In the genomic region with DNA sequence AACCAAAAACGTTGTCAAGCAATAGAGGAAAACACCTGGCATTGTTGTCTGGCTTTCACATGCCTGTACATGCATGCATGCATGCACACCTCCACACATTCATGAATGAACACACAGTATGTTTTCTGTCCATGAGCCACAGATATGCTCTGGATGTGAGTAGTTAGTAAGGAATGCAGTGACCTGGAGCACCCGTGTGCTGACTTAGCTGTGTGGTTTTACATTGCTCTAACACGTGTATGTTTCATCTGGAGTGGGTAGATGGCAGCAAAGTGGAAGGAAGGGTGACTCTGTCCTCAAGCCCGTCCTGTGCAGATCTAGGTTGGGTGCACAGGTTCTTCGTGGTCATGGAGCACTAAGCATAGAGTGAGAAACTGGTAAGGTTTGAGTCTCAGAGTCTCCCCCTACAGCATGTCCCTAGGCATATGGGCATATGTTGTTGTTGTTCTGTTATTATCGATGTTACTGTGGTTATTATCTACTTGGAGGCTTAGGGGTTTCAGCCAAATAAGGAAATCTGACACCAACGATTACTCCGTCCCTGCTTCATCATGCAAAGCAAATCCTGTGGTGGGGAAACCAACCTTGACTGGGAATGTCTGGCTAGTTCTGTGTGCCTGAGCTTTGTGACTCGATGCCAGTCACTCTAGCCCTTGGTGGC, we compare ENCODE assay signal across 12 mouse cellular contexts.
DNase-seq lines count a peak whose midpoint lies in the region; ATAC-seq and TF ChIP-seq lines count a peak whose summit lies in the region.
"Had no signal": no experiment of that assay in that cellular context is flagged by ENCODE, and none has a peak within 500 bp of the region (broad histone marks: within the 10 kb centered on the region; RNA-seq: fewer than 3 reads in every experiment).

No protein-coding gene starts in this region.

- WGBS in kidney, embryonic 15.5 days = 52% methylated on average over 9 of the region's 9 CpGs
- WGBS in liver, embryonic 12.5 days (ENCODE audit: insufficient replicate concordance) = 41% methylated on average over 9 of the region's 9 CpGs

- ATAC-seq in CD4-positive, CD25-positive, alpha-beta regulatory T cell, adult 4 months = no peak
- ATAC-seq in kidney, embryonic 15.5 days (replicated peaks; ENCODE audit: low FRiP score) = peak; percentile 72
- peak; percentile 27 for ATAC-seq in liver, embryonic 12.5 days
- no peak for ATAC-seq in monocyte, adult 5-6 weeks (replicated peaks; ENCODE audit: insufficient number of reproducible peaks, low FRiP score, low TSS enrichment, poor library complexity, severe bottlenecking)

- H3K9me3 ChIP-seq in kidney, embryonic 15.5 days (replicated peaks) = no peaks in the 10 kb centered on the region
- H3K9me3 ChIP-seq in CH12.LX (replicated peaks; ENCODE audit: low read length) = no peaks in the 10 kb centered on the region
- H3K9me3 ChIP-seq in liver, embryonic 12.5 days (replicated peaks) = no peaks in the 10 kb centered on the region
- H3K9me3 ChIP-seq: stomach, embryonic 15.5 days had no signal

- H3K27me3 ChIP-seq in kidney, embryonic 15.5 days = no peaks in the 10 kb centered on the region
- no peaks in the 10 kb centered on the region for H3K27me3 ChIP-seq in CH12.LX (replicated peaks)
- H3K27me3 ChIP-seq in liver, embryonic 12.5 days (replicated peaks) = no peaks in the 10 kb centered on the region
- H3K27me3 ChIP-seq: stomach, embryonic 15.5 days had no signal

- TF ChIP-seq RAD21 in CH12.LX (IDR thresholded peaks at IDR 0.05; ENCODE audit: low read depth, low read length) = peak; percentile 18

- peak overlapping the region; percentile 37; the same call in 1 of the 2 replicates for H3K27ac ChIP-seq in kidney, embryonic 15.5 days
- H3K27ac ChIP-seq in CH12.LX (ENCODE audit: insufficient read depth, low read depth) = no peak overlapping the region
- H3K27ac ChIP-seq in liver, embryonic 12.5 days = no peak overlapping the region
- H3K27ac ChIP-seq: stomach, embryonic 15.5 days had no signal

- no peaks in the 10 kb centered on the region for H3K36me3 ChIP-seq in kidney, embryonic 15.5 days
- peaks cover 0 to 24% of the 10 kb centered on the region in 2 experiments for H3K36me3 ChIP-seq in CH12.LX (replicated peaks in 1 of 2; ENCODE audit: control insufficient read depth in 1 of 2, insufficient read depth in 1 of 2, low read length in 1 of 2)
- H3K36me3 ChIP-seq in liver, embryonic 12.5 days = no peaks in the 10 kb centered on the region
- H3K36me3 ChIP-seq: stomach, embryonic 15.5 days had no signal

- dilution Hi-C loops in CH12.LX (cut with MboI; ENCODE audit: extremely low pct_ligation_motif_present, extremely low pct_unique_long_range_greater_than_20kb, low sequenced_read_pairs) = no loop called here

- H3K4me1 ChIP-seq in kidney, embryonic 15.5 days = peaks cover 45% of the 10 kb centered on the region
- peaks cover 15 to 69% of the 10 kb centered on the region in 2 experiments for H3K4me1 ChIP-seq in CH12.LX (ENCODE audit: control insufficient read depth in 1 of 2, insufficient read depth in 2 of 2)
- H3K4me1 ChIP-seq in liver, embryonic 12.5 days = peaks cover 63% of the 10 kb centered on the region

- H3K79me2 ChIP-seq in CH12.LX (replicated peaks; ENCODE audit: control insufficient read depth, extremely low read depth, insufficient read depth, poor library complexity, severe bottlenecking) = no peaks in the 10 kb centered on the region; the same call in 1 of the 2 replicates

- DNase-seq in CD4-positive, CD25-positive, alpha-beta regulatory T cell, adult 2 months (ENCODE audit: low read depth, low spot score) = peak; percentile 17
- DNase-seq in kidney, postnatal 25 days = no peak
- no peak for DNase-seq in CH12.LX (ENCODE audit: extremely low read depth)
- no peak for DNase-seq in cerebellum, postnatal 10 days
- DNase-seq: cerebellum, adult 8-10 months; gastrocnemius, postnatal 14 days; right cerebral cortex, adult 18-20 months had no signal

- H3K9ac ChIP-seq in kidney, embryonic 15.5 days = no peak overlapping the region
- H3K9ac ChIP-seq in CH12.LX (ENCODE audit: insufficient read depth, low read depth) = no peak overlapping the region
- H3K9ac ChIP-seq in liver, embryonic 12.5 days = no peak overlapping the region
- H3K9ac ChIP-seq: stomach, embryonic 15.5 days had no signal

- no peak overlapping the region for H3K4me2 ChIP-seq in kidney, embryonic 15.5 days
- no peak overlapping the region for H3K4me2 ChIP-seq in CH12.LX (ENCODE audit: insufficient read depth, low read depth, poor library complexity, severe bottlenecking)
- no peak overlapping the region for H3K4me2 ChIP-seq in liver, embryonic 12.5 days
- H3K4me2 ChIP-seq: stomach, embryonic 15.5 days had no signal

- peak in 1 of 2 experiments; percentile 44; a peak in 2 of 4 replicates for TF ChIP-seq CTCF in CH12.LX (conservative IDR thresholded peaks at IDR 0.05 in 1 of 2, IDR thresholded peaks at IDR 0.05 in 1 of 2; ENCODE audit: low read depth in 2 of 2, low read length in 2 of 2)

- TF ChIP-seq EP300 in CH12.LX (IDR thresholded peaks at IDR 0.05; ENCODE audit: low read length) = no peak

- TF ChIP-seq POLR2A in CH12.LX (IDR thresholded peaks at IDR 0.05; ENCODE audit: low read depth, low read length) = no peak

- in situ Hi-C loops in CH12.LX (cut with MboI; ENCODE audit: low pct_ligation_motif_present, low pct_unique_long_range_greater_than_20kb, low sequenced_read_pairs) = loop anchor here (5.0 kb wide), 1 partner anchor 36 kb away; no protein-coding TSS in a partner anchor

- no peak overlapping the region for H3K4me3 ChIP-seq in kidney, embryonic 15.5 days (replicated peaks)
- no peak overlapping the region for H3K4me3 ChIP-seq in CH12.LX (replicated peaks in 1 of 3; ENCODE audit: low read depth in 2 of 3, low read length in 2 of 3, poor library complexity in 1 of 3)
- no peak overlapping the region for H3K4me3 ChIP-seq in liver, embryonic 12.5 days
- H3K4me3 ChIP-seq: stomach, embryonic 15.5 days had no signal

TF ChIP-seq in CH12.LX, 34 proteins besides CTCF, POLR2A, EP300 and RAD21:
- TF ChIP-seq ZC3H11A (IDR thresholded peaks at IDR 0.05; ENCODE audit: low read depth, low read length) = no peak
- peak; percentile 16; the same call in 1 of the 2 replicates for TF ChIP-seq SMC3 (IDR thresholded peaks at IDR 0.05; ENCODE audit: low read depth, low read length)
- no peak for TF ChIP-seq HCFC1 (IDR thresholded peaks at IDR 0.05; ENCODE audit: low read depth, low read length)

Comparison
In these comparisons a context has a peak if more than half of its experiments do, and no peak if none do; other contexts are left out.
1. ATAC-seq: peak in kidney, embryonic 15.5 days (single experiment) and liver, embryonic 12.5 days (single experiment); none in CD4-positive, CD25-positive, alpha-beta regulatory T cell, adult 4 months (single experiment) and monocyte, adult 5-6 weeks (single experiment).